16 mouse cellular contexts compared by ENCODE assay signal in genomic region chr4:31403976-31404375, GRCm38 (mm10).
A peak's percentile ranks its signal among the peaks of the same experiment; 100 is the strongest.
DNase-seq lines count a peak whose midpoint lies in the region; ATAC-seq and TF ChIP-seq lines count a peak whose summit lies in the region.
"Had no signal": no experiment of that assay in that cellular context is flagged by ENCODE, and none has a peak within 500 bp of the region (broad histone marks: within the 10 kb centered on the region; RNA-seq: fewer than 3 reads in every experiment).

No protein-coding gene starts in this region.

- no peaks in the 10 kb centered on the region for H3K79me3 ChIP-seq in C2C12 (ENCODE audit: low read depth)

- DNase-seq in forebrain, embryonic 14.5 days (ENCODE audit: low spot score): no peak
- no peak for DNase-seq in forebrain, embryonic 11.5 days (ENCODE audit: low spot score)
- no peak for DNase-seq in heart, adult 9 months (ENCODE audit: low spot score in 2 of 2)
- peak; percentile 40 for DNase-seq in embryonic facial prominence, embryonic 14.5 days (ENCODE audit: low spot score)
- DNase-seq in liver, postnatal 0 days: no peak
- DNase-seq: cerebellum, adult 18-20 months; kidney, postnatal 36 days; liver; lung, postnatal 14 days; right cerebral cortex, postnatal 14 days had no signal

- peak; percentile 42; the same call in 1 of the 2 replicates for ATAC-seq in forebrain, embryonic 14.5 days
- no peak for ATAC-seq in forebrain, embryonic 11.5 days (replicated peaks; ENCODE audit: low FRiP score)
- no peak for ATAC-seq in heart, embryonic 15.5 days (replicated peaks; ENCODE audit: insufficient number of reproducible peaks, insufficient read depth, low FRiP score, low read depth)
- ATAC-seq in embryonic facial prominence, embryonic 14.5 days (ENCODE audit: low read depth): no peak
- ATAC-seq in liver, postnatal 0 days: no peak
- ATAC-seq: midbrain, embryonic 16.5 days had no signal

- 47% methylated on average over 8 of the region's 8 CpGs for WGBS in forebrain, embryonic 14.5 days
- WGBS in forebrain, embryonic 11.5 days: 71% methylated on average over 8 of the region's 8 CpGs
- WGBS in heart, embryonic 15.5 days: 63% methylated on average over 8 of the region's 8 CpGs
- 67% methylated on average over 8 of the region's 8 CpGs for WGBS in embryonic facial prominence, embryonic 14.5 days
- 61% methylated on average over 8 of the region's 8 CpGs for WGBS in liver, postnatal 0 days (ENCODE audit: insufficient replicate concordance)

- no peaks in the 10 kb centered on the region for H3K36me3 ChIP-seq in forebrain, embryonic 14.5 days (ENCODE audit: control insufficient read depth, insufficient read depth, low read length)
- H3K36me3 ChIP-seq in forebrain, embryonic 11.5 days (ENCODE audit: control insufficient read depth, insufficient read depth, low read length): no peaks in the 10 kb centered on the region
- H3K36me3 ChIP-seq in heart, embryonic 15.5 days: no peaks in the 10 kb centered on the region
- no peaks in the 10 kb centered on the region for H3K36me3 ChIP-seq in C2C12 (ENCODE audit: control insufficient read depth, insufficient read depth)
- no peaks in the 10 kb centered on the region for H3K36me3 ChIP-seq in embryonic facial prominence, embryonic 14.5 days (ENCODE audit: control insufficient read depth, insufficient read depth, low read length)
- H3K36me3 ChIP-seq in liver, postnatal 0 days (replicated peaks; ENCODE audit: insufficient read depth, low read length): no peaks in the 10 kb centered on the region
- H3K36me3 ChIP-seq: forebrain, embryonic 10.5 days; hindbrain, embryonic 15.5 days had no signal

- H3K27ac ChIP-seq in forebrain, embryonic 14.5 days (ENCODE audit: low read depth, low read length): no peak overlapping the region
- H3K27ac ChIP-seq in forebrain, embryonic 11.5 days (ENCODE audit: low read depth, low read length): no peak overlapping the region
- H3K27ac ChIP-seq in heart, embryonic 15.5 days: peak overlapping the region; percentile 74; the same call in 1 of the 2 replicates
- no peak overlapping the region for H3K27ac ChIP-seq in embryonic facial prominence, embryonic 14.5 days (replicated peaks; ENCODE audit: low read depth, low read length)
- H3K27ac ChIP-seq in liver, postnatal 0 days (ENCODE audit: low read depth): no peak overlapping the region
- H3K27ac ChIP-seq: forebrain, embryonic 10.5 days; hindbrain, embryonic 15.5 days had no signal

- no peaks in the 10 kb centered on the region for H3K27me3 ChIP-seq in forebrain, embryonic 14.5 days (replicated peaks; ENCODE audit: control insufficient read depth, insufficient read depth, low read length)
- H3K27me3 ChIP-seq in forebrain, embryonic 11.5 days (ENCODE audit: control insufficient read depth, insufficient read depth, low read length): no peaks in the 10 kb centered on the region
- H3K27me3 ChIP-seq in heart, embryonic 15.5 days: no peaks in the 10 kb centered on the region
- H3K27me3 ChIP-seq in C2C12 (ENCODE audit: control insufficient read depth, insufficient read depth, insufficient read length): no peaks in the 10 kb centered on the region
- no peaks in the 10 kb centered on the region for H3K27me3 ChIP-seq in embryonic facial prominence, embryonic 14.5 days (replicated peaks; ENCODE audit: control insufficient read depth, insufficient read depth, low read length)
- no peaks in the 10 kb centered on the region for H3K27me3 ChIP-seq in liver, postnatal 0 days (ENCODE audit: insufficient read depth, low read length)
- H3K27me3 ChIP-seq: megakaryocyte, embryonic 14.5 days had no signal

- H3ac ChIP-seq in C2C12 (ENCODE audit: control insufficient read depth, insufficient read length, low read depth): no peak overlapping the region

- H3K79me2 ChIP-seq in C2C12 (ENCODE audit: control insufficient read depth, insufficient read depth): no peaks in the 10 kb centered on the region

- H3K4me3 ChIP-seq in forebrain, embryonic 14.5 days (ENCODE audit: low read depth, low read length): no peak overlapping the region
- H3K4me3 ChIP-seq in forebrain, embryonic 11.5 days (ENCODE audit: low read depth, low read length): no peak overlapping the region
- no peak overlapping the region for H3K4me3 ChIP-seq in heart, embryonic 15.5 days
- H3K4me3 ChIP-seq in C2C12 (ENCODE audit: insufficient read depth, poor library complexity, severe bottlenecking): no peak overlapping the region
- H3K4me3 ChIP-seq in embryonic facial prominence, embryonic 14.5 days (ENCODE audit: low read depth, low read length): no peak overlapping the region
- no peak overlapping the region for H3K4me3 ChIP-seq in liver, postnatal 0 days (ENCODE audit: low read depth, low read length)
- H3K4me3 ChIP-seq: forebrain, embryonic 10.5 days; hindbrain, embryonic 15.5 days; megakaryocyte, embryonic 14.5 days had no signal

- H3K9ac ChIP-seq in forebrain, embryonic 14.5 days (ENCODE audit: low read length): no peak overlapping the region
- H3K9ac ChIP-seq in forebrain, embryonic 11.5 days (ENCODE audit: low read length): no peak overlapping the region
- H3K9ac ChIP-seq in heart, embryonic 15.5 days: no peak overlapping the region
- no peak overlapping the region for H3K9ac ChIP-seq in embryonic facial prominence, embryonic 14.5 days (ENCODE audit: low read depth, low read length)
- H3K9ac ChIP-seq in liver, postnatal 0 days (replicated peaks): no peak overlapping the region
- H3K9ac ChIP-seq: hindbrain, embryonic 15.5 days had no signal

- peaks cover 8% of the 10 kb centered on the region; the same call in 1 of the 2 replicates for H3K4me1 ChIP-seq in forebrain, embryonic 14.5 days (ENCODE audit: control insufficient read depth, insufficient read depth, low read length)
- no peaks in the 10 kb centered on the region; the same call in 1 of the 2 replicates for H3K4me1 ChIP-seq in forebrain, embryonic 11.5 days (replicated peaks; ENCODE audit: control insufficient read depth, insufficient read depth, low read length)
- H3K4me1 ChIP-seq in heart, embryonic 15.5 days (replicated peaks): peaks cover 18% of the 10 kb centered on the region
- H3K4me1 ChIP-seq in embryonic facial prominence, embryonic 14.5 days (ENCODE audit: control insufficient read depth, insufficient read depth, low read length): 0 out of 2 replicates have a peak, but pooled peaks cover 7% of the 10 kb centered on the region
- H3K4me1 ChIP-seq in liver, postnatal 0 days (ENCODE audit: insufficient read depth): no peaks in the 10 kb centered on the region
- H3K4me1 ChIP-seq: megakaryocyte, embryonic 14.5 days had no signal

- TF ChIP-seq EP300 in liver, postnatal 0 days (IDR thresholded peaks at IDR 0.05; ENCODE audit: low read depth): no peak

- TF ChIP-seq CTCF in C2C12 (IDR thresholded peaks at IDR 0.05; ENCODE audit: control insufficient read depth, insufficient read depth, insufficient read length): no peak
- TF ChIP-seq CTCF in liver, postnatal 0 days (IDR thresholded peaks at IDR 0.05; ENCODE audit: low read depth): no peak

- no peak overlapping the region for H3K4me2 ChIP-seq in forebrain, embryonic 14.5 days (ENCODE audit: low read length)
- H3K4me2 ChIP-seq in forebrain, embryonic 11.5 days (ENCODE audit: low read depth, low read length, severe bottlenecking): no peak overlapping the region
- H3K4me2 ChIP-seq in heart, embryonic 15.5 days: no peak overlapping the region
- H3K4me2 ChIP-seq in embryonic facial prominence, embryonic 14.5 days (ENCODE audit: low read depth, low read length): no peak overlapping the region
- no peak overlapping the region for H3K4me2 ChIP-seq in liver, postnatal 0 days (ENCODE audit: low read depth, low read length)

- H3K9me3 ChIP-seq in forebrain, embryonic 14.5 days (replicated peaks; ENCODE audit: control insufficient read depth, low read length): no peaks in the 10 kb centered on the region
- H3K9me3 ChIP-seq in forebrain, embryonic 11.5 days (ENCODE audit: control insufficient read depth, low read length): no peaks in the 10 kb centered on the region
- no peaks in the 10 kb centered on the region for H3K9me3 ChIP-seq in heart, embryonic 15.5 days (replicated peaks)
- no peaks in the 10 kb centered on the region for H3K9me3 ChIP-seq in embryonic facial prominence, embryonic 14.5 days (ENCODE audit: control insufficient read depth, low read length)
- H3K9me3 ChIP-seq in liver, postnatal 0 days (ENCODE audit: low read length): no peaks in the 10 kb centered on the region
- H3K9me3 ChIP-seq: forebrain, embryonic 10.5 days; hindbrain, embryonic 15.5 days had no signal

TF ChIP-seq in C2C12, 6 proteins besides CTCF, POLR2A, EP300 and RAD21:
- no peak for TF ChIP-seq MAX (IDR thresholded peaks at IDR 0.05)
- TF ChIP-seq FOSL1 (IDR thresholded peaks at IDR 0.05; ENCODE audit: insufficient read depth, low read length, poor library complexity, severe bottlenecking): peak; percentile 61
- no peak for TF ChIP-seq MYOG (IDR thresholded peaks at IDR 0.05; ENCODE audit: control insufficient read depth, extremely low read depth, insufficient read length)
- peak; percentile 92 for TF ChIP-seq MYOD1 (IDR thresholded peaks at IDR 0.05; ENCODE audit: control insufficient read depth, insufficient read length, low read depth)
TF ChIP-seq in C2C12: peak in this region for 2.
